Mouse (Mus musculus) neural tube, embryonic 14.5 days (tissue): ENCODE data around the gene Lpar2. TPM values are rescaled to one million over a fixed set of nuclear protein-coding genes. Genes with fewer than 3 reads are reported as not detected.
A peak's percentile ranks its signal among the peaks of the same experiment; 100 is the strongest.

ENCODE experiments used
- ATAC-seq: fragments of 200-750 bp; cut with Nextera tagmentation; 2 replicates; pipeline ENCODE4 v1.8.0; 2017; ENCODE audit warnings: low read depth, mild to moderate bottlenecking, moderate TSS enrichment, moderate library complexity
- H3K27ac ChIP-seq: fragments of 300-500 bp; sonication (generic); 2 replicates; pipeline ENCODE4 v1.5.1; 2014; ENCODE audit warnings: low read depth, mild to moderate bottlenecking, control low read depth, low read length, moderate library complexity, mixed read lengths
- H3K27me3 ChIP-seq: fragments of 300-500 bp; sonication (generic); 2 replicates; pipeline ENCODE4 v1.6.1; 2014; ENCODE audit warnings: low read length; ENCODE audit not compliant: control insufficient read depth, insufficient read depth
- H3K36me3 ChIP-seq: fragments of 300-500 bp; sonication (generic); 2 replicates; pipeline ENCODE4 v1.6.1; 2014; ENCODE audit warnings: low read length, mixed read lengths; ENCODE audit not compliant: control insufficient read depth, insufficient read depth
- H3K4me1 ChIP-seq: fragments of 300-500 bp; sonication (generic); 2 replicates; pipeline ENCODE4 v1.6.1; 2014; ENCODE audit warnings: low read length; ENCODE audit not compliant: control insufficient read depth, insufficient read depth
- H3K4me2 ChIP-seq: fragments of 300-500 bp; sonication (generic); 2 replicates; pipeline ENCODE4 v1.6.1; 2014; ENCODE audit warnings: mild to moderate bottlenecking, low read depth, low read length, control low read depth
- H3K4me3 ChIP-seq: fragments of 300-500 bp; sonication (generic); 2 replicates; pipeline ENCODE4 v1.5.1; 2014; ENCODE audit warnings: low read depth, low read length, control low read depth, mixed read lengths
- H3K9ac ChIP-seq: fragments of 300-500 bp; sonication (generic); replicated peaks from 2 replicates; pipeline ENCODE4 v1.6.1; 2014; ENCODE audit warnings: low read depth, mild to moderate bottlenecking, control low read depth, low read length, mixed read lengths
- H3K9me3 ChIP-seq: fragments of 300-500 bp; sonication (generic); 2 replicates; pipeline ENCODE4 v1.6.1; 2016; ENCODE audit warnings: low read length; ENCODE audit not compliant: control insufficient read depth
- WGBS: fragments of 180-500 bp; shearing (Covaris S2); extraction: QIAGEN DNeasy Blood & Tissue Kit; methylation state at CpG from one replicate; pipeline ENCODE4 v1.1.7; 2014; 5-methylcytosine and 5-hydroxymethylcytosine counted together
- polyA plus RNA-seq: library from polyadenylated mRNA; unstranded; fragments of >200 nt; fragmentation: Nextera tagmentation; extraction: Ambion mirVana; gene quantifications from 2 replicates; pipeline ENCODE4 v1.2.1, GENCODE M21; 2014

Gene Lpar2
- polyA plus RNA-seq, 1 experiment from 2014 or later, result 1.3 TPM

- Histone ChIP-seq H3K27ac (no peak overlapping the region), H3K4me2 (no peak overlapping the region), H3K27me3 (no peaks in the 10 kb centered on the region), H3K4me1 (peaks cover 1% of the 10 kb centered on the region; the same call in 1 of the 2 replicates), H3K9me3 (no peaks in the 10 kb centered on the region), H3K4me3 (no peak overlapping the region), H3K9ac (no peak overlapping the region), H3K36me3 (peaks cover 38% of the 10 kb centered on the region)
- 97% methylated on average over 2 of the region's 2 CpGs for WGBS
- no peak for ATAC-seq
Observed at GRCm38 (mm10) chr8:69814881-69815280, 7.3 kb upstream of the Lpar2 start.

GRCm38 (mm10) chr8:69815396-69815795, 6.8 kb upstream of the Lpar2 start:
- Histone ChIP-seq H3K27ac (no peak overlapping the region), H3K4me2 (no peak overlapping the region), H3K4me1 (no peaks in the 10 kb centered on the region), H3K9me3 (no peaks in the 10 kb centered on the region), H3K4me3 (no peak overlapping the region), H3K9ac (no peak overlapping the region), H3K36me3 (peaks cover 38% of the 10 kb centered on the region), H3K27me3 (no peaks in the 10 kb centered on the region)
- 93% methylated on average over 4 of the region's 4 CpGs for WGBS
- no peak for ATAC-seq

- no peak overlapping the region for H3K9ac ChIP-seq
- no peak for ATAC-seq
- H3K4me1 ChIP-seq, result peaks cover 26% of the 10 kb centered on the region
- H3K4me2 ChIP-seq, result no peak overlapping the region
- no peaks in the 10 kb centered on the region for H3K27me3 ChIP-seq
- H3K4me3 ChIP-seq, result no peak overlapping the region
- peaks cover 22% of the 10 kb centered on the region for H3K36me3 ChIP-seq
- no peak overlapping the region for H3K27ac ChIP-seq
- no peaks in the 10 kb centered on the region for H3K9me3 ChIP-seq
- WGBS, result 87% methylated on average over 9 of the region's 9 CpGs
Observed at GRCm38 (mm10) chr8:69820466-69820865, 1.8 kb upstream of the Lpar2 start.

- no peaks in the 10 kb centered on the region for H3K9me3 ChIP-seq
- H3K4me3 ChIP-seq, result peak overlapping the region; percentile 62
- peak; percentile 65 for ATAC-seq
- 2% methylated on average over 16 of the region's 22 CpGs for WGBS
- H3K36me3 ChIP-seq, result peaks cover 15% of the 10 kb centered on the region
- H3K27me3 ChIP-seq, result no peaks in the 10 kb centered on the region
- peak overlapping the region; percentile 51 for H3K9ac ChIP-seq
- peaks cover 26% of the 10 kb centered on the region for H3K4me1 ChIP-seq
- H3K4me2 ChIP-seq, result peak overlapping the region; percentile 79
- H3K27ac ChIP-seq, result no peak overlapping the region
Observed at GRCm38 (mm10) chr8:69821971-69822385, 251 bp upstream of the Lpar2 start.

- Histone ChIP-seq H3K27ac (no peak overlapping the region), H3K36me3 (0 out of 2 replicates have a peak, but pooled peaks cover 2% of the 10 kb centered on the region), H3K4me1 (peaks cover 26% of the 10 kb centered on the region), H3K9me3 (no peaks in the 10 kb centered on the region), H3K4me3 (no peak overlapping the region), H3K27me3 (no peaks in the 10 kb centered on the region), H3K9ac (no peak overlapping the region), H3K4me2 (no peak overlapping the region)
- no peak for ATAC-seq
- 93% methylated on average over 12 of the region's 12 CpGs for WGBS
Observed at GRCm38 (mm10) chr8:69826371-69826770, 4.1 kb downstream of the Lpar2 start.

GRCm38 (mm10) chr8:69832298-69832853, 10.1 kb downstream of the Lpar2 start, which contains the start of gene Pbx4:
Gene Pbx4, plus strand, starts transcription at chr8:69832491.
- under 1% methylated on average over 37 of the region's 38 CpGs for WGBS
- no peaks in the 10 kb centered on the region for H3K36me3 ChIP-seq
- no peaks in the 10 kb centered on the region for H3K9me3 ChIP-seq
- H3K4me2 ChIP-seq, result peak within 1 kb of the TSS; percentile 75
- H3K4me3 ChIP-seq, result peak within 1 kb of the TSS; percentile 70
- H3K9ac ChIP-seq, result peak within 1 kb of the TSS; percentile 75
- peak; percentile 98 for ATAC-seq
- peak within 1 kb of the TSS; percentile 85 for H3K27ac ChIP-seq
- H3K4me1 ChIP-seq, result no peaks in the 10 kb centered on the region
- H3K27me3 ChIP-seq, result no peaks in the 10 kb centered on the region

GRCm38 (mm10) chr8:69837057-69837682, 14.9 kb downstream of the Lpar2 start:
- H3K4me3 ChIP-seq, result no peak overlapping the region
- no peak overlapping the region for H3K9ac ChIP-seq
- no peaks in the 10 kb centered on the region for H3K4me1 ChIP-seq
- no peak for ATAC-seq
- H3K36me3 ChIP-seq, result no peaks in the 10 kb centered on the region
- no peak overlapping the region for H3K27ac ChIP-seq
- WGBS, result 83% methylated on average over 8 of the region's 8 CpGs
- no peaks in the 10 kb centered on the region for H3K27me3 ChIP-seq
- no peaks in the 10 kb centered on the region for H3K9me3 ChIP-seq
- H3K4me2 ChIP-seq, result no peak overlapping the region

GRCm38 (mm10) chr8:69847167-69848065, 25.2 kb downstream of the Lpar2 start:
- 85% methylated on average over 3 of the region's 3 CpGs for WGBS
- H3K27me3 ChIP-seq, result no peaks in the 10 kb centered on the region
- no peaks in the 10 kb centered on the region for H3K4me1 ChIP-seq
- no peak for ATAC-seq
- H3K27ac ChIP-seq, result no peak overlapping the region
- no peak overlapping the region for H3K4me2 ChIP-seq
- no peaks in the 10 kb centered on the region for H3K9me3 ChIP-seq
- H3K9ac ChIP-seq, result no peak overlapping the region
- no peaks in the 10 kb centered on the region for H3K36me3 ChIP-seq
- no peak overlapping the region for H3K4me3 ChIP-seq

GRCm38 (mm10) chr8:69848951-69849350, 26.7 kb downstream of the Lpar2 start:
- H3K4me3 ChIP-seq, result no peak overlapping the region
- no peak overlapping the region for H3K9ac ChIP-seq
- no peak overlapping the region for H3K27ac ChIP-seq
- 95% methylated on average over 8 of the region's 8 CpGs for WGBS
- no peaks in the 10 kb centered on the region for H3K9me3 ChIP-seq
- H3K27me3 ChIP-seq, result no peaks in the 10 kb centered on the region
- no peaks in the 10 kb centered on the region for H3K4me1 ChIP-seq
- no peaks in the 10 kb centered on the region for H3K36me3 ChIP-seq
- no peak overlapping the region for H3K4me2 ChIP-seq
- ATAC-seq, result no peak
